Mouse (Mus musculus) stomach, embryonic 14.5 days (tissue): Measurements from ENCODE around the gene Pla2g10. TPM values are rescaled to one million over a fixed set of nuclear protein-coding genes. Genes with fewer than 3 reads are reported as not detected.
A peak's percentile ranks its signal among the peaks of the same experiment; 100 is the strongest.
"Not testable (repeated sequence)": the region's sequence is repeated elsewhere in the genome, so short reads cannot be mapped to it uniquely, and the experiment has no call there.

ENCODE experiments used
- ATAC-seq: fragments of 200-750 bp; cut with Nextera tagmentation; 2 replicates; pipeline ENCODE4 v1.8.0; 2017; ENCODE audit warnings: low read depth, moderate TSS enrichment; ENCODE audit not compliant: insufficient number of reproducible peaks, insufficient read depth, low FRiP score
- H3K27ac ChIP-seq: fragments of 300-500 bp; sonication (generic); 2 replicates; pipeline ENCODE4 v1.5.1; 2014; ENCODE audit warnings: mild to moderate bottlenecking, low read length, moderate library complexity, mixed read lengths
- H3K27me3 ChIP-seq: fragments of 300-500 bp; sonication (generic); 2 replicates; pipeline ENCODE4 v1.6.1; 2014; ENCODE audit warnings: low read length, control low read depth, mixed read lengths; ENCODE audit not compliant: control insufficient read depth, insufficient read depth
- H3K36me3 ChIP-seq: fragments of 300-500 bp; sonication (generic); 2 replicates; pipeline ENCODE4 v1.6.1; 2014; ENCODE audit warnings: mild to moderate bottlenecking, control low read depth, low read length, moderate library complexity, mixed read lengths; ENCODE audit not compliant: control insufficient read depth, insufficient read depth
- H3K4me1 ChIP-seq: fragments of 300-500 bp; sonication (generic); 2 replicates; pipeline ENCODE4 v1.6.1; 2014; ENCODE audit warnings: low read length, control low read depth, mixed read lengths; ENCODE audit not compliant: control insufficient read depth, insufficient read depth
- H3K4me2 ChIP-seq: fragments of 300-500 bp; sonication (generic); replicated peaks from 2 replicates; pipeline ENCODE4 v1.6.1; 2014; ENCODE audit warnings: low read depth, low read length, control low read depth
- H3K4me3 ChIP-seq: fragments of 300-500 bp; sonication (generic); 2 replicates; pipeline ENCODE4 v1.5.1; 2014; ENCODE audit warnings: low read depth, low read length, control low read depth
- H3K9ac ChIP-seq: fragments of 300-500 bp; sonication (generic); replicated peaks from 2 replicates; pipeline ENCODE4 v1.6.1; 2014; ENCODE audit warnings: low read depth, mild to moderate bottlenecking, control low read depth, low read length, moderate library complexity, mixed read lengths
- H3K9me3 ChIP-seq: fragments of 300-500 bp; sonication (generic); 2 replicates; pipeline ENCODE4 v1.6.1; 2016; ENCODE audit warnings: low read depth, low read length, control low read depth; ENCODE audit not compliant: control insufficient read depth
- WGBS: fragments of 180-500 bp; shearing (Covaris S2); extraction: QIAGEN DNeasy Blood & Tissue Kit; methylation state at CpG from one replicate; pipeline ENCODE4 v1.1.7; 2014; 5-methylcytosine and 5-hydroxymethylcytosine counted together
- polyA plus RNA-seq: library from polyadenylated mRNA; unstranded; fragments of >200 nt; fragmentation: Nextera tagmentation; extraction: Ambion mirVana; gene quantifications from 2 replicates; pipeline ENCODE4 v1.2.1, GENCODE M21; 2014

Gene Pla2g10
- polyA plus RNA-seq: 20.7 and 27.3 TPM in 2 replicates

DNA sequence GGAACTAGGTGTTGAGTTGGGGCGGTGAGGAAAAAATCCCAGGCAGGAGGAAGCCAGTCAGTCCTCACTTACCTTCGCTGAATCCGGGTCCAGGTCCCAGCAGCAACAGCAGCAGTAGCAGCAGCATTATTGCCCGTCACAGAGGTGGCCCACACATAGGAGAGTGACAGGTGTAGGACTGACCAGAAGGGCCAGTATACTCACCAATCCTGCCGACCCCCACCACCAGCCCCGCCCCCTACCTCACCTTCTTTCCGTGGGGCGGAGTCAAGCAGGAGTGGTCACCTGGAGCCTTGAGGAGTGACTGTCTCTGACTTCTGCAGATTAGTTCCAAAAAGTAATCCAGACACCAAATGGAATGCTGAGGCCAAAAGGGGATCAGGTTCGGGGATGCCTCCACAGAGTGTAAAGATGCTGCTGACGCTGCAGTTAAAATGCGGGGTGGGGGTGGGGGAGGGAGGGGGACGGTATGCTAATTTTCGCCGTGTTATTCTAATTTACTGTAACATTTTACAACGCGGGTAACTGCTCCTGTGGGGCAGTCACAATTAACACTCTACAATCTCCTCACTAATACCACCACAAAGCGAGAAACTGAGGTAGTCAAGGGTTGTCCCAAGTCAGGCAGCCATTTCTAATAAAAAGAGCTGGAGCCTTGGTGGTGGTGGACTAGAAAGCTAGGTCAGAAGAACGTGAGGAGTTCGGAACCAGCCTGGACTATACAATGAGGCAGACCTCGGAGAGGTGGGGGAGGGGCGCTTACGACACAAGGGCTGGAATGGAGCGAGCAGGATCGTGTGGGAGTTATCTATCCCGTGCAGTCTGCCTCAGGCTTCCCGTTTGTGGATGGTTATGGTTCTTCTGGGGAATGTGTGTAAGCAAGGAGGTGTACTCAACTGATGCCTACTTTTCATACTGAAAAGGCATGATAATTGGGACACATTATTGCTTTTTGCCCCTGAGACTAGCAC lies at the start of gene Pla2g10:
Pla2g10 (minus strand) TSS at position 699 of the 971 bp plus-strand sequence.
- Histone ChIP-seq H3K9ac (no peak within 1 kb of the TSS), H3K27me3 (no peaks in the 10 kb centered on the region), H3K36me3 (no peaks in the 10 kb centered on the region), H3K4me1 (peaks cover 5% of the 10 kb centered on the region; the same call in 1 of the 2 replicates), H3K27ac (peak within 1 kb of the TSS; percentile 29; the same call in 1 of the 2 replicates), H3K4me3 (peak within 1 kb of the TSS; percentile 9; the same call in 1 of the 2 replicates), H3K4me2 (peak within 1 kb of the TSS; percentile 28), H3K9me3 (no peaks in the 10 kb centered on the region)
- WGBS: 12% methylated on average over 26 of the region's 26 CpGs
- peak; percentile 44; the same call in 1 of the 2 replicates for ATAC-seq

DNA sequence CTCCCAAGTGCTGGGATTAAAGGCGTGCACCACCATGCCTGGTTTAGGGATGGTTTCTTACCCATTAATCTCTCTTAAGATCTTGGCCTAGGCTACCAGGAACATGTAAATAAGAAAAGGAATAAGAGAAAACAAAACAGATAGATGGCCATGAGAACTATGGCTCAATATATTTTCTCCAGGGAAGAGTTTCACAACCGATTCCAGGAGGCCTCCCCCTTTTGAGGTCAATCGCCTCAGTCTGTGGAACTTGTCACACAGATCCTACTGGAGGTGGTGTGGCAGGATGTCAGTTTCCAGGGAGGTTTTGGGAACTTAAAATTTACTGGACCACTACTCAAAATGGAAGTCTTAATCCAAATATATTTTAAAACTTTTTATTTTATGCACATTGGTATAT lies 43.9 kb upstream of the Pla2g10 start:
- H3K4me2 ChIP-seq, H3K27ac ChIP-seq, H3K9me3 ChIP-seq, ATAC-seq, H3K4me1 ChIP-seq, H3K36me3 ChIP-seq, H3K27me3 ChIP-seq, H3K9ac ChIP-seq, H3K4me3 ChIP-seq: not testable (repeated sequence)
- 79% methylated on average over 3 of the region's 3 CpGs for WGBS

DNA sequence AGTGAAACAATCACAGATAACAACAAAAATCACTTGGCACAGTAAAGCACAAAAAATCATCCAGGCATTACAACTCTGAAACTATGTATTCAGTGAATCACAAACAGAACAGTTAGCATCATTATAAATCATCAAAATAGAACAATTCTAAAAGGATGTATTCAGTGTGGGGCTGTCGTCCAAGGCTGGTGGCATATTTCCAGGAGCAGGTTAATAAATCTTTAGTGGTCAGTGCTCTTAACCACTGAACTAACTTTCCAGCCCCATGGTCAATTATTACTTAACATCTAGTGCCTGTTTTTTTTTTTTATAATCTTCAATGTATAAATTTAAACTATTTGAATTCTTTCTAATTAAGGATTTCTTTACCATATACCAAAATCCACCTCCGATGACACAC lies 43.2 kb upstream of the Pla2g10 start:
- 68% methylated on average over 2 of the region's 2 CpGs for WGBS
- not testable (repeated sequence) for ATAC-seq

DNA sequence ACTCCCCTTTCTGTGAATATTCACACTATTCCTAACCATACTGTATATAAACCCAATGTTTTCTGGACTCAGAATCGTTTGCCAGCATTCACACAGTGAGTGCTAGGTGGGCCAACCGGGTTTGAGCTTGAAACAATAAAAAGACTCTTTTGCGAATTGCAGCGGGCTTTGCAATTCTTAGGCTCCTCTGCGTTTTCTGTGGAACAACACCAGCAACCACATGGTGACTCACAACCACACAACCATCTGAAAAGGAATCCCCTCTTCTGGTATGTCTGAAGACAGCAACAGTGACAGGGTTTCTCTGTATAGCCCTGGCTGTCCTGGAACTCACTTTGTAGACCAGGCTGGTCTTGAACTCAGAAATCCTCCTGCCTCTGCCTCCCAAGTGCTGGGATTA lies 41.3 kb upstream of the Pla2g10 start:
- not testable (repeated sequence) for H3K36me3 ChIP-seq, H3K9me3 ChIP-seq, H3K4me1 ChIP-seq, H3K4me3 ChIP-seq, H3K27ac ChIP-seq, H3K4me2 ChIP-seq, H3K9ac ChIP-seq, H3K27me3 ChIP-seq, ATAC-seq
- WGBS: 85% methylated on average over 5 of the region's 5 CpGs

More for the DNA sequence above, 43.2 kb upstream of the Pla2g10 start:
- not testable (repeated sequence) for H3K36me3 ChIP-seq, H3K4me3 ChIP-seq, H3K27me3 ChIP-seq, H3K27ac ChIP-seq, H3K4me1 ChIP-seq, H3K9me3 ChIP-seq, H3K4me2 ChIP-seq, H3K9ac ChIP-seq

DNA sequence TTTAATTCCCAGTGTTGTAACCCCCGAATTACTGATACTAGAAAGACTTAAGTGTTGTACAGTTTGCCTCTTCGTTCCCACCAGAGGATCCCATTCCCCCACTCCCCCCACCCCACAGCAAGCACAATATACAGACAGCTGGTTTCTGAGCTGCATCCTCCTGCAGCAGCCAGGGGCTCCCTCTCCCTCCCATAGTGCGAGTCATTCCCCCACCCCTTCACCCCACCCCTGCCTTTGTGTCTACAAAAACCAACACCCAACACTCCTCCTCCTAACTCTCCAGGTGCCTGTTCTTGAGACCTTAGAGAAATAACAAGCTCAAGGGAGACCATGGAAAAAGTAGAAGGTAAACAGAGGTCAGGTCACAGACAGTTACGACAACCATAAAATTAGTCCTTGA lies 40.8 kb upstream of the Pla2g10 start:
- 61% methylated on average over 4 of the region's 4 CpGs for WGBS
- not testable (repeated sequence) for H3K36me3 ChIP-seq, H3K27ac ChIP-seq, H3K27me3 ChIP-seq, ATAC-seq, H3K4me2 ChIP-seq, H3K9ac ChIP-seq, H3K4me3 ChIP-seq, H3K4me1 ChIP-seq, H3K9me3 ChIP-seq

DNA sequence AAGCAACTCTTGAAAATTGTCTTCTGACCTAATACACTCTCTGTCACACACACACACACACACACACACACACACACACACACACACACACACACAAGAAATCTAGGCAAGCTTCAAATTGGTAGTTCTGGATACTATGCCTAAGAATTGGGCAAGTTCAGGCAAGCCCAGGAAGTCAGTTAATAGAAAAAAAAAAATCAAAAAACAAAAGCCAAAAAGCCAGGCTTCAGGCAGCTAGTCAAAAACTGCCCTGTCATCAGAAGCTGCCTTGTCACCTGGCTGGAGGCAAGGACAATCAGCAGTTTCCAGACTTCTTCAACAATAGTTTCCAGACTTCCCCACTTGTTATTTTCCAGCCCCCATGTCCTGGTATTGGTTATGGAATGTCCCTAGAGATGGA lies 35.6 kb upstream of the Pla2g10 start:
- Histone ChIP-seq H3K9me3 (no peaks in the 10 kb centered on the region), H3K27ac (no peak overlapping the region), H3K4me3 (no peak overlapping the region), H3K4me2 (no peak overlapping the region), H3K4me1 (no peaks in the 10 kb centered on the region), H3K27me3 (no peaks in the 10 kb centered on the region), H3K9ac (no peak overlapping the region), H3K36me3 (no peaks in the 10 kb centered on the region)
- ATAC-seq: no peak

DNA sequence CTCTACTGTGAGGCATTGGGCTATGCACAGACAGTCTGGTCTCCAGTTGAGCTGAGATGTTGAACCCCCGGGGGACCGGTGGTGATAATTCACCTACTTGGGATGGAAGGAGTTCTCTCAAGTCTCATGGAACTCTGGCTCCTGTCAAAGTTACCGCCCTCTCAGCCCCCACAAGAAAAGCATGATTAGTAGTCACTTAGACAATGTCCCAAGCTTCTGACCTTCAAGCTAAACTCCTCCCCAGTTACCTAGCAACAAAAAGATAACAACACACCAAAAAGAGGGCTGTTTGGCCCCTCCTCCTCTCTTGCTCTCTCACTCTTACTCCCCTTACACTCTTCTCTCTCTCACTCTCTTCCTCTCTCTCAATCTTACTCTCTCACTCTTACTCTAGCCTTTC lies 33.7 kb upstream of the Pla2g10 start:
- no peaks in the 10 kb centered on the region for H3K9me3 ChIP-seq

DNA sequence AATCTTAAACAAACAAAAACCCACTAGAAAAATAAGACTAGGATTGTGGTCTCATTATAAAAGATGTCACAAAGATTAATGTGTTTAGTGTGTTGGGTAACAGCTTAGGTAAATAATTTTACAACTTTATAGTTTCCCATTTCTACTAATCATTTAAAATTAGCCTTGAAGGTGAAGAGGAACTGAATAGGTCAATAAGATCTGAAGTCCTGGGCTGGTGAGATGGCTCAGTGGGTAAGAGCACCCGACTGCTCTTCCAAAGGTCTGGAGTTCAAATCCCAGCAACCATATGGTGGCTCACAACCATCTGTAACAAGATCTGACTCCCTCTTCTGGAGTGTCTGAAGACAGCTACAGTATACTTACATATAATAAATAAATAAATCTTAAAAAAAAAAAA lies 32.0 kb upstream of the Pla2g10 start:
- WGBS: 86% methylated on average over 1 of the region's 1 CpGs
- H3K36me3 ChIP-seq, H3K4me3 ChIP-seq, H3K4me1 ChIP-seq, H3K4me2 ChIP-seq, H3K27me3 ChIP-seq, ATAC-seq, H3K9me3 ChIP-seq, H3K27ac ChIP-seq, H3K9ac ChIP-seq: not testable (repeated sequence)

More for the DNA sequence above, 33.7 kb upstream of the Pla2g10 start:
- Histone ChIP-seq H3K9ac (no peak overlapping the region), H3K27me3 (no peaks in the 10 kb centered on the region), H3K27ac (no peak overlapping the region), H3K4me3 (no peak overlapping the region), H3K4me2 (no peak overlapping the region), H3K36me3 (no peaks in the 10 kb centered on the region), H3K4me1 (no peaks in the 10 kb centered on the region)
- ATAC-seq: no peak
- WGBS: 75% methylated on average over 3 of the region's 3 CpGs
